Mouse (Mus musculus) CH12.LX (cell line): ENCODE results near the gene Dbndd2. TPM values are rescaled to one million over a fixed set of nuclear protein-coding genes. Genes with fewer than 3 reads are reported as not detected.
A peak's percentile ranks its signal among the peaks of the same experiment; 100 is the strongest.

Source experiments
- DNase-seq: peaks from one replicate; pipeline ENCODE4 v3.0.0-alpha.2; 2013; ENCODE audit errors: extremely low read depth
- H3K27ac ChIP-seq: 2 replicates; pipeline ENCODE4 v1.5.1; 2012; ENCODE audit warnings: low read depth, mild to moderate bottlenecking, control low read depth, moderate library complexity; ENCODE audit not compliant: insufficient read depth
- H3K27me3 ChIP-seq: replicated peaks from 2 replicates; pipeline ENCODE3; 2012; ENCODE audit warnings: inconsistent platforms
- H3K36me3 ChIP-seq, 2 experiments: replicated peaks in 1 of 2; 2 replicates each; pipeline versions ENCODE3 to v1.6.1; 2012; ENCODE audit warnings: inconsistent platforms in 1 of 2, low read length in 1 of 2, mild to moderate bottlenecking in 1 of 2, mixed read lengths in 1 of 2, moderate library complexity in 1 of 2; ENCODE audit not compliant: control insufficient read depth in 1 of 2, insufficient read depth in 1 of 2
- H3K4me1 ChIP-seq, 2 experiments: 2 replicates each; pipeline ENCODE4 v1.6.1; 2012; ENCODE audit warnings: inconsistent platforms in 1 of 2, moderate library complexity in 1 of 2; ENCODE audit not compliant: insufficient read depth in 2 of 2, control insufficient read depth in 1 of 2
- H3K4me2 ChIP-seq: 2 replicates; pipeline ENCODE4 v1.6.1; 2012; ENCODE audit warnings: low read depth, mild to moderate bottlenecking, control low read depth; ENCODE audit not compliant: poor library complexity, insufficient read depth, severe bottlenecking
- H3K4me3 ChIP-seq, 3 experiments: fragments of 150-350 bp in 1 of 3; sonication (generic) in 1 of 3; replicated peaks in 1 of 3; 2 replicates each; pipeline versions ENCODE3 to v1.5.1; 2011 to 2012; ENCODE audit warnings: low read depth in 2 of 3, low read length in 2 of 3, mild to moderate bottlenecking in 2 of 3, moderate library complexity in 2 of 3, control low read depth in 1 of 3, improper control_type of control experiment in 1 of 3, inconsistent platforms in 1 of 3, mixed read lengths in 1 of 3; ENCODE audit not compliant: poor library complexity in 1 of 3
- H3K79me2 ChIP-seq: replicated peaks from 2 replicates; pipeline ENCODE4 v1.6.1; 2012; ENCODE audit warnings: mild to moderate bottlenecking, moderate library complexity; ENCODE audit not compliant: control insufficient read depth, poor library complexity, insufficient read depth, severe bottlenecking; ENCODE audit errors: extremely low read depth
- H3K9ac ChIP-seq: 2 replicates; pipeline ENCODE4 v1.6.1; 2012; ENCODE audit warnings: low read depth, mild to moderate bottlenecking, control low read depth, moderate library complexity; ENCODE audit not compliant: insufficient read depth
- H3K9me3 ChIP-seq: replicated peaks from 2 replicates; pipeline ENCODE3; 2012; ENCODE audit warnings: low read length, inconsistent platforms, mixed read lengths
- BHLHE40 ChIP-seq: IDR thresholded peaks from 2 replicates; pipeline ENCODE4 v1.6.1; 2011; ENCODE audit warnings: mild to moderate bottlenecking, low read depth, low read length, improper control_type of control experiment
- CHD1 ChIP-seq: IDR thresholded peaks from 2 replicates; pipeline ENCODE4 v1.6.1; 2012; ENCODE audit warnings: low read depth, low read length, improper control_type of control experiment, inconsistent platforms
- CTCF ChIP-seq, 2 experiments: IDR thresholded peaks in 1 of 2; conservative IDR thresholded peaks in 1 of 2; 2 replicates each; pipeline ENCODE4 v1.5.1; 2011 to 2012; ENCODE audit warnings: low read depth in 2 of 2, low read length in 2 of 2, improper control_type of control experiment in 1 of 2, inconsistent platforms in 1 of 2, mild to moderate bottlenecking in 1 of 2, moderate library complexity in 1 of 2
- ELF1 ChIP-seq: IDR thresholded peaks from 2 replicates; pipeline ENCODE4 v1.6.1; 2014; ENCODE audit warnings: low read depth, mild to moderate bottlenecking, inconsistent platforms, low read length, improper control_type of control experiment
- GABPA ChIP-seq: IDR thresholded peaks from 2 replicates; pipeline ENCODE4 v1.6.1; 2012; ENCODE audit warnings: low read depth, low read length, improper control_type of control experiment, inconsistent platforms; ENCODE audit not compliant: insufficient replicate concordance
- IRF4 ChIP-seq: IDR thresholded peaks from 2 replicates; pipeline ENCODE4 v1.6.1; 2014; ENCODE audit warnings: low read depth, mild to moderate bottlenecking, inconsistent platforms, low read length, improper control_type of control experiment
- JUND ChIP-seq: conservative IDR thresholded peaks from 2 replicates; pipeline ENCODE4 v1.6.1; 2011; ENCODE audit warnings: low read depth, low read length, improper control_type of control experiment
- KAT2A ChIP-seq: IDR thresholded peaks from 2 replicates; pipeline ENCODE4 v1.6.1; 2012; ENCODE audit warnings: low read length, improper control_type of control experiment, inconsistent platforms; ENCODE audit not compliant: insufficient replicate concordance
- MAFK ChIP-seq: IDR thresholded peaks from 2 replicates; pipeline ENCODE4 v1.6.1; 2011; ENCODE audit warnings: low read length, improper control_type of control experiment; ENCODE audit not compliant: insufficient replicate concordance
- MAZ ChIP-seq: IDR thresholded peaks from 2 replicates; pipeline ENCODE4 v1.6.1; 2012; ENCODE audit warnings: low read depth, mild to moderate bottlenecking, inconsistent platforms, low read length, improper control_type of control experiment, moderate library complexity
- MXI1 ChIP-seq: IDR thresholded peaks from 2 replicates; pipeline ENCODE4 v1.6.1; 2011; ENCODE audit warnings: mild to moderate bottlenecking, low read depth, low read length, improper control_type of control experiment
- NELFE ChIP-seq: IDR thresholded peaks from 2 replicates; pipeline ENCODE4 v1.6.1; 2011; ENCODE audit warnings: low read depth, low read length, improper control_type of control experiment
- RAD21 ChIP-seq: IDR thresholded peaks from 2 replicates; pipeline ENCODE4 v1.6.1; 2011; ENCODE audit warnings: low read depth, mild to moderate bottlenecking, low read length, improper control_type of control experiment, moderate library complexity
- SMC3 ChIP-seq: IDR thresholded peaks from 2 replicates; pipeline ENCODE4 v1.6.1; 2011; ENCODE audit warnings: low read depth, low read length, improper control_type of control experiment
- TBP ChIP-seq: conservative IDR thresholded peaks from 2 replicates; pipeline ENCODE4 v1.6.1; 2011; ENCODE audit warnings: low read depth, low read length, improper control_type of control experiment
- UBTF ChIP-seq: IDR thresholded peaks from 2 replicates; pipeline ENCODE4 v1.6.1; 2012; ENCODE audit warnings: low read depth, mild to moderate bottlenecking, inconsistent platforms, low read length, improper control_type of control experiment, moderate library complexity
- ZMIZ1 ChIP-seq: IDR thresholded peaks from 2 replicates; pipeline ENCODE4 v1.6.1; 2012; ENCODE audit warnings: low read depth, mild to moderate bottlenecking, inconsistent platforms, low read length, improper control_type of control experiment
- dilution Hi-C: fragments of 300-500 bp; cut with MboI; formaldehyde crosslinking; loops from 2 replicates; pipeline ENCODE4 v1.14.3; 2020; ENCODE audit warnings: low sequenced_read_pairs; ENCODE audit not compliant: extremely low pct_unique_long_range_greater_than_20kb, extremely low pct_ligation_motif_present
- in situ Hi-C: fragments of 300-500 bp; cut with MboI; formaldehyde crosslinking; loops from 3 replicates; pipeline ENCODE4 v1.14.3; 2019; ENCODE audit warnings: low sequenced_read_pairs, low pct_ligation_motif_present, low pct_unique_long_range_greater_than_20kb, mixed read lengths
- polyA plus RNA-seq: library from polyadenylated mRNA; unstranded; fragments of >175 nt; gene quantifications from 2 replicates; pipeline ENCODE4 v1.2.1, GENCODE M21; 2012; ENCODE audit warnings: low read depth; ENCODE audit not compliant: insufficient read length
- total RNA-seq, 2 experiments: library from RNA; depleted of rRNA; stranded (reverse); fragments of 300-350 nt in 1 of 2; fragments of >200 nt in 1 of 2; gene quantifications; 2 replicates each; pipeline ENCODE4 v1.2.3; 2012 to 2014

Gene Dbndd2
- total and polyA plus RNA-seq, 3 experiments = 0.53 to 5.7 TPM; not detected in 1

GRCm38 (mm10) chr2:164470254-164470653 lies 15.7 kb upstream of the Dbndd2 start:
- H3K4me1 ChIP-seq = peaks cover 0 to 10% of the 10 kb centered on the region in 2 experiments; a peak in 3 of 4 replicates
- in situ Hi-C loops (no loop called here), dilution Hi-C loops (no loop called here)

GRCm38 (mm10) chr2:164473624-164474023 lies 12.3 kb upstream of the Dbndd2 start, which contains the start of gene Trp53tg5:
Gene Trp53tg5 (minus strand): TSS chr2:164473724.
- TF ChIP-seq MAFK (no peak), KAT2A (no peak), NELFE (no peak), MAZ (no peak), GABPA (no peak), IRF4 (no peak)
- no peak within 1 kb of the TSS for H3K27ac ChIP-seq
- H3K9me3 ChIP-seq = no peaks in the 10 kb centered on the region
- in situ Hi-C loops = no loop called here
- H3K4me3 ChIP-seq = no peak within 1 kb of the TSS
- H3K4me2 ChIP-seq = no peak within 1 kb of the TSS
- H3K9ac ChIP-seq = no peak within 1 kb of the TSS
- no peaks in the 10 kb centered on the region for H3K79me2 ChIP-seq
- dilution Hi-C loops = no loop called here
- H3K4me1 ChIP-seq = peaks cover 0 to 10% of the 10 kb centered on the region in 2 experiments; a peak in 3 of 4 replicates
- H3K27me3 ChIP-seq = no peaks in the 10 kb centered on the region
- DNase-seq = no peak
- peaks cover 18 to 60% of the 10 kb centered on the region in 2 experiments for H3K36me3 ChIP-seq

More at GRCm38 (mm10) chr2:164470254-164470653, 15.7 kb upstream of the Dbndd2 start:
- Histone ChIP-seq H3K79me2 (no peaks in the 10 kb centered on the region), H3K4me2 (no peak overlapping the region), H3K36me3 (peaks cover 25 to 74% of the 10 kb centered on the region in 2 experiments), H3K4me3 (no peak overlapping the region), H3K9me3 (no peaks in the 10 kb centered on the region), H3K27ac (no peak overlapping the region), H3K9ac (no peak overlapping the region), H3K27me3 (no peaks in the 10 kb centered on the region)
- DNase-seq = peak; percentile 75
- peak; percentile 39 to 86; a peak in 3 of 4 replicates for TF ChIP-seq CTCF (conservative IDR thresholded peaks at IDR 0.05 in 1 of 2, IDR thresholded peaks at IDR 0.05 in 1 of 2; ENCODE audit: low read depth in 2 of 2, low read length in 2 of 2)
- TF ChIP-seq SMC3 = peak; percentile 71
- TF ChIP-seq JUND = no peak
- TF ChIP-seq RAD21 = peak; percentile 58

GRCm38 (mm10) chr2:164486258-164487114 lies 580 bp downstream of the Dbndd2 start:
- Histone ChIP-seq H3K27me3 (peaks cover 7% of the 10 kb centered on the region), H3K4me3 (peak overlapping the region; percentile 20 to 76 (median 44)), H3K27ac (no peak overlapping the region), H3K4me2 (peak overlapping the region; percentile 52), H3K4me1 (peaks cover 0 to 10% of the 10 kb centered on the region in 2 experiments; a peak in 3 of 4 replicates), H3K79me2 (no peaks in the 10 kb centered on the region), H3K9ac (peak overlapping the region; percentile 23), H3K9me3 (peaks cover 3% of the 10 kb centered on the region), H3K36me3 (peaks cover 4 to 14% of the 10 kb centered on the region in 2 experiments)
- in situ Hi-C loops = no loop called here
- no peak for TF ChIP-seq BHLHE40
- TF ChIP-seq UBTF = 0 out of 2 replicates have a peak, but pooled peaks have one; percentile 16
- TF ChIP-seq MXI1 = no peak
- TF ChIP-seq ZMIZ1 = no peak
- 0 out of 2 replicates have a peak, but pooled peaks have one; percentile 23 for TF ChIP-seq ELF1
- no peak for TF ChIP-seq CHD1
- TF ChIP-seq TBP = no peak
- TF ChIP-seq MAFK = no peak
- no peak for TF ChIP-seq SMC3
- no peak for TF ChIP-seq JUND
- no peak for DNase-seq
- dilution Hi-C loops = no loop called here
